Mouse (Mus musculus): Measurements from ENCODE around the gene Pnkd.

- peak; percentile 44; the same call in 1 of the 2 replicates for TF ChIP-seq CTCF (IDR thresholded peaks at IDR 0.05; ENCODE audit: borderline replicate concordance, control insufficient read depth, extremely low read depth, insufficient read depth, low read length, poor library complexity)
- TF ChIP-seq POLR2A (IDR thresholded peaks at IDR 0.05; ENCODE audit: control insufficient read depth, extremely low read depth, insufficient read depth, low read length, poor library complexity), result peak; percentile 22; the same call in 1 of the 2 replicates
These were observed 106.4 kb downstream of the Pnkd start, which contains the start of gene Ctdsp1 for GRCm38 (mm10) chr1:74390924-74391748.

Measured in thymus, adult 2 months (tissue).